Mouse (Mus musculus) midbrain, embryonic 16.5 days (tissue): Measurements from ENCODE around the gene Mertk. TPM values are rescaled to one million over a fixed set of nuclear protein-coding genes. Genes with fewer than 3 reads are reported as not detected.

Source experiments
- ATAC-seq: fragments of 200-750 bp; cut with Nextera tagmentation; 2 replicates; pipeline ENCODE4 v1.8.0; 2017; ENCODE audit warnings: moderate TSS enrichment
- H3K27ac ChIP-seq: fragments of 300-500 bp; sonication (generic); 2 replicates; pipeline ENCODE4 v1.5.1; 2014; ENCODE audit warnings: mild to moderate bottlenecking, low read length, mixed read lengths
- H3K27me3 ChIP-seq: fragments of 300-500 bp; sonication (generic); 2 replicates; pipeline ENCODE4 v1.6.1; 2014; ENCODE audit warnings: low read depth, low read length, mixed read lengths; ENCODE audit not compliant: control insufficient read depth, insufficient read depth
- H3K36me3 ChIP-seq: fragments of 300-500 bp; sonication (generic); 2 replicates; pipeline ENCODE4 v1.6.1; 2014; ENCODE audit warnings: mild to moderate bottlenecking, low read length, moderate library complexity, mixed read lengths; ENCODE audit not compliant: control insufficient read depth, insufficient read depth
- H3K4me1 ChIP-seq: fragments of 300-500 bp; sonication (generic); 2 replicates; pipeline ENCODE4 v1.6.1; 2014; ENCODE audit warnings: mild to moderate bottlenecking, low read length, mixed read lengths; ENCODE audit not compliant: control insufficient read depth, insufficient read depth
- H3K4me2 ChIP-seq: fragments of 300-500 bp; sonication (generic); 2 replicates; pipeline ENCODE4 v1.6.1; 2014; ENCODE audit warnings: mild to moderate bottlenecking, low read length, mixed read lengths
- H3K4me3 ChIP-seq: fragments of 300-500 bp; sonication (generic); 2 replicates; pipeline ENCODE4 v1.5.1; 2014; ENCODE audit warnings: low read depth, mild to moderate bottlenecking, low read length, moderate library complexity, mixed read lengths
- H3K9ac ChIP-seq: fragments of 300-500 bp; sonication (generic); 2 replicates; pipeline ENCODE4 v1.6.1; 2014; ENCODE audit warnings: low read depth, low read length, mixed read lengths
- H3K9me3 ChIP-seq: fragments of 300-500 bp; sonication (generic); replicated peaks from 2 replicates; pipeline ENCODE4 v1.6.1; 2014; ENCODE audit warnings: mild to moderate bottlenecking, low read length, mixed read lengths; ENCODE audit not compliant: control insufficient read depth, poor library complexity, severe bottlenecking
- WGBS: fragments of 180-500 bp; shearing (Covaris S2); extraction: QIAGEN DNeasy Blood & Tissue Kit; methylation state at CpG from one replicate; pipeline ENCODE4 v1.1.7; 2014; 5-methylcytosine and 5-hydroxymethylcytosine counted together
- polyA plus RNA-seq: library from polyadenylated mRNA; unstranded; fragments of >200 nt; fragmentation: Nextera tagmentation; extraction: Ambion mirVana; gene quantifications from 2 replicates; pipeline ENCODE4 v1.2.1, GENCODE M21; 2015

Gene Mertk
- polyA plus RNA-seq, 1 experiment from 2014 or later, result 1.9 TPM

- 53% methylated on average over 5 of the region's 5 CpGs for WGBS
- H3K4me3 ChIP-seq, result no peak overlapping the region
These were observed 14.8 kb downstream of the Mertk start for GRCm38 (mm10) chr2:128713548-128714003.

GRCm38 (mm10) chr2:128714724-128715241 is 16.0 kb downstream of the Mertk start:
- H3K4me3 ChIP-seq, result no peak overlapping the region
- no peaks in the 10 kb centered on the region for H3K4me1 ChIP-seq
- no peaks in the 10 kb centered on the region for H3K36me3 ChIP-seq
- ATAC-seq, result no peak
- H3K27ac ChIP-seq, result no peak overlapping the region
- H3K9ac ChIP-seq, result no peak overlapping the region
- 75% methylated on average over 7 of the region's 7 CpGs for WGBS
- no peaks in the 10 kb centered on the region for H3K9me3 ChIP-seq
- no peaks in the 10 kb centered on the region for H3K27me3 ChIP-seq
- H3K4me2 ChIP-seq, result no peak overlapping the region

More at GRCm38 (mm10) chr2:128713548-128714003, 14.8 kb downstream of the Mertk start:
- no peaks in the 10 kb centered on the region for H3K36me3 ChIP-seq
- H3K4me2 ChIP-seq, result no peak overlapping the region
- no peaks in the 10 kb centered on the region for H3K9me3 ChIP-seq
- H3K9ac ChIP-seq, result no peak overlapping the region
- H3K27ac ChIP-seq, result no peak overlapping the region
- H3K27me3 ChIP-seq, result no peaks in the 10 kb centered on the region
- ATAC-seq, result no peak
- no peaks in the 10 kb centered on the region for H3K4me1 ChIP-seq

- no peaks in the 10 kb centered on the region for H3K36me3 ChIP-seq
- no peak overlapping the region for H3K9ac ChIP-seq
- no peaks in the 10 kb centered on the region for H3K9me3 ChIP-seq
- no peaks in the 10 kb centered on the region for H3K4me1 ChIP-seq
- no peaks in the 10 kb centered on the region for H3K27me3 ChIP-seq
- no peak overlapping the region for H3K4me3 ChIP-seq
- H3K27ac ChIP-seq, result no peak overlapping the region
- H3K4me2 ChIP-seq, result no peak overlapping the region
- 96% methylated on average over 1 of the region's 1 CpGs for WGBS
- no peak for ATAC-seq
These were observed 17.2 kb downstream of the Mertk start for GRCm38 (mm10) chr2:128715979-128716378.

- ATAC-seq, result no peak
- Histone ChIP-seq H3K27me3 (no peaks in the 10 kb centered on the region), H3K4me3 (no peak overlapping the region), H3K4me1 (no peaks in the 10 kb centered on the region), H3K36me3 (no peaks in the 10 kb centered on the region), H3K27ac (no peak overlapping the region), H3K9ac (no peak overlapping the region), H3K4me2 (no peak overlapping the region), H3K9me3 (0 out of 2 replicates have a peak, but pooled peaks cover 2% of the 10 kb centered on the region)
- WGBS, result 94% methylated on average over 2 of the region's 2 CpGs
These were observed 20.6 kb downstream of the Mertk start for GRCm38 (mm10) chr2:128719380-128719779.

- Histone ChIP-seq H3K4me1 (no peaks in the 10 kb centered on the region), H3K27me3 (no peaks in the 10 kb centered on the region), H3K9ac (no peak overlapping the region), H3K27ac (no peak overlapping the region), H3K4me2 (no peak overlapping the region), H3K9me3 (0 out of 2 replicates have a peak, but pooled peaks cover 2% of the 10 kb centered on the region), H3K36me3 (no peaks in the 10 kb centered on the region), H3K4me3 (no peak overlapping the region)
- ATAC-seq, result no peak
- 89% methylated on average over 5 of the region's 5 CpGs for WGBS
These were observed 23.5 kb downstream of the Mertk start for GRCm38 (mm10) chr2:128722106-128722710.

- ATAC-seq, result no peak
- WGBS, result 88% methylated on average over 5 of the region's 5 CpGs
- no peak overlapping the region for H3K27ac ChIP-seq
These were observed 27.3 kb downstream of the Mertk start for GRCm38 (mm10) chr2:128726067-128726466.

GRCm38 (mm10) chr2:128726626-128727025 is 27.9 kb downstream of the Mertk start:
- H3K36me3 ChIP-seq, result no peaks in the 10 kb centered on the region
- H3K4me2 ChIP-seq, result no peak overlapping the region
- H3K9me3 ChIP-seq, result no peaks in the 10 kb centered on the region
- no peak overlapping the region for H3K27ac ChIP-seq
- H3K4me3 ChIP-seq, result no peak overlapping the region
- H3K27me3 ChIP-seq, result no peaks in the 10 kb centered on the region
- H3K4me1 ChIP-seq, result no peaks in the 10 kb centered on the region
- H3K9ac ChIP-seq, result no peak overlapping the region
- no peak for ATAC-seq
- 85% methylated on average over 7 of the region's 7 CpGs for WGBS

More at GRCm38 (mm10) chr2:128726067-128726466, 27.3 kb downstream of the Mertk start:
- H3K4me1 ChIP-seq, result no peaks in the 10 kb centered on the region
- H3K36me3 ChIP-seq, result no peaks in the 10 kb centered on the region
- no peak overlapping the region for H3K4me3 ChIP-seq
- no peaks in the 10 kb centered on the region for H3K27me3 ChIP-seq
- no peak overlapping the region for H3K9ac ChIP-seq
- H3K4me2 ChIP-seq, result no peak overlapping the region
- 0 out of 2 replicates have a peak, but pooled peaks cover 2% of the 10 kb centered on the region for H3K9me3 ChIP-seq

- no peak overlapping the region for H3K4me2 ChIP-seq
- H3K36me3 ChIP-seq, result no peaks in the 10 kb centered on the region
- H3K9ac ChIP-seq, result no peak overlapping the region
- no peak overlapping the region for H3K27ac ChIP-seq
- WGBS, result 44% methylated on average over 3 of the region's 3 CpGs
- H3K9me3 ChIP-seq, result no peaks in the 10 kb centered on the region
- no peak for ATAC-seq
- no peak overlapping the region for H3K4me3 ChIP-seq
- no peaks in the 10 kb centered on the region for H3K4me1 ChIP-seq
- no peaks in the 10 kb centered on the region for H3K27me3 ChIP-seq
These were observed 28.8 kb downstream of the Mertk start for GRCm38 (mm10) chr2:128727552-128727951.

- Histone ChIP-seq H3K4me2 (no peak overlapping the region), H3K4me3 (no peak overlapping the region), H3K27me3 (no peaks in the 10 kb centered on the region), H3K36me3 (no peaks in the 10 kb centered on the region), H3K27ac (no peak overlapping the region), H3K9me3 (no peaks in the 10 kb centered on the region), H3K9ac (no peak overlapping the region), H3K4me1 (no peaks in the 10 kb centered on the region)
- WGBS, result 77% methylated on average over 4 of the region's 4 CpGs
- ATAC-seq, result no peak
These were observed 29.3 kb downstream of the Mertk start for GRCm38 (mm10) chr2:128728066-128728465.
